Mouse (Mus musculus) telencephalon, adult 2 months (tissue): ENCODE measurements around the gene Cnbd2.

Source experiments
- DNase-seq: peaks from one replicate; pipeline ENCODE4 v3.0.0-alpha.2; 2011; ENCODE audit warnings: low read depth, low spot score

Gene Cnbd2

DNA sequence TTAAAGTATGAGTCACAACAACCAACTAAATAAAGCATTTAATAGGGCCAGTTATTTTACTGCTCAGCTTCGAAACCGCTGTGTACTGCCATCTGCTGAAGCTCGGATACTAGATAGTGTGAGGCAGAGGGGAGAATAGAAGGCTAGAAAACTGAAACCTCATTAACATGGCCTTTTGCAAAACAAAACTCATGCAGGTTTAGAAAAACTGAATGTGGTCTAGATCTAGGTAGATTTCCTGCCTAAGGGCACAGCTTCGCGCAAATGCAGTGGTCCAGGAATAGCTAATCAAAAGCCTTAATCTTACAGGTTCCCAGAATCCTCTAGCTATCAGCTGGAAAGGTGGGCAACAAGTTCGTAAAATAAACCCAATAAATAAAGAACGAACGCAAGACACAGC, 658 bp upstream of the Cnbd2 start:
- no peak for DNase-seq

- no peak for DNase-seq
These were observed 233 bp upstream of the Cnbd2 start for GRCm38 (mm10) chr2:156311841-156312291.

GRCm38 (mm10) chr2:156313153-156313552, 1.1 kb downstream of the Cnbd2 start:
- no peak for DNase-seq

DNA sequence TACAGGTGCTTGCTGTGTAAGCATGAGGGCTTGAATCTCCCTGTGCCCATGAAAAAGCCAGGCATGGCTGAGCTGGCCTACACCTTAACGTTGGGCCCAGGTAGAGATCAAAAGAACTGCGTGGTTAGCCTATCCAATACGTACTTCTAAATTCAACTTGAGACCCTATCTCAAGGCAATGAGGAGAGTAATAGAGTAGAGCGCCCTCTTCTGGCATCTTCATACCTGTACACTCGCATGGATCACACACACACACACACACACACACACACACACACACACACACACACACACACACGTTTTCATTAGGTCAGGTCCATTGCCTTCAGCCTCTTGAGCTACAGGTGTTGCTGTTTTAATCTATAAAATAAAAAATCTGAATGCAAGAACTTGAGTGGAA, 2.7 kb downstream of the Cnbd2 start:
- DNase-seq, result no peak

- DNase-seq, result no peak
These were observed 6.4 kb downstream of the Cnbd2 start for GRCm38 (mm10) chr2:156318491-156318890.

DNA sequence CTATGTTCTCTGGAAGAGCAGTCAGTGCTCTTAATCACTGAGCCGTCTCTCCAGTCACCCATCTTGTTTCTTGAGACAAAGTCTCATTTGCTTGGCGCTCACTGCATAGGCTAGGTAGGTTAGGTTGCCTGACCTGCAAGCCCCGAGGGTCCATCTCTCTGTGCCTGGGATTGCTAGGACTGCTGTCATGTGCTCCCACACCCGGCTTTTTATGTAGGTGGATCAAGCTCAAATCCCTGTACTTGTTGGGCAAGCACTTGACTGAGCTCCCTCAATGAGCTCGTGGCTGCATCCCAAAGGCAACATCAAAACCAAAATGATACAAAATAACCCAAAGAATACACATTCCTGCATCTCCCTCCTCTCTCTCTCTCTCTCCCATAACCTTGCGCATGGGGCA, 9.4 kb downstream of the Cnbd2 start:
- DNase-seq, result no peak

- peak; percentile 74 for DNase-seq
These were observed 12.1 kb downstream of the Cnbd2 start for GRCm38 (mm10) chr2:156324116-156324588.

GRCm38 (mm10) chr2:156324681-156325080, 12.6 kb downstream of the Cnbd2 start:
- no peak for DNase-seq

DNA sequence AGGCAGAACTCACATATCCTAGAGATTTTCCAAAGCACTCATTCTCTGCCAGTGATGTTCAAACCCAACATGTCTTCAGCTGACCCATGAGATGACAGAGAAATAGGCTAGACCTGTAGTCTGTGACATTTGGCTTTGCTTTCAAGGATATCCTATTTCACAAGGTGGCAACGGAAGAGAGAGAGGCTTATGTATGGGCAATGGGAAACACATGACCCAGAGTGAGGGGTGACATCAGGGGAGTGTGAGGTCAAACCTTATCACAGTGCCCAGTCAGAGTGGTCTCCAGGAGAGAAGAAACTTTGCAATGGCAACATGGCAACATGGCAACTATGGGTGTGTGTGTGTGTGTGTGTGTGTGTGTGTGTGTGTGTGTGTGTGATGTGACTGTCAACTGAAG, 18.6 kb downstream of the Cnbd2 start:
- no peak for DNase-seq

GRCm38 (mm10) chr2:156331446-156331965, 19.4 kb downstream of the Cnbd2 start:
- no peak for DNase-seq

DNA sequence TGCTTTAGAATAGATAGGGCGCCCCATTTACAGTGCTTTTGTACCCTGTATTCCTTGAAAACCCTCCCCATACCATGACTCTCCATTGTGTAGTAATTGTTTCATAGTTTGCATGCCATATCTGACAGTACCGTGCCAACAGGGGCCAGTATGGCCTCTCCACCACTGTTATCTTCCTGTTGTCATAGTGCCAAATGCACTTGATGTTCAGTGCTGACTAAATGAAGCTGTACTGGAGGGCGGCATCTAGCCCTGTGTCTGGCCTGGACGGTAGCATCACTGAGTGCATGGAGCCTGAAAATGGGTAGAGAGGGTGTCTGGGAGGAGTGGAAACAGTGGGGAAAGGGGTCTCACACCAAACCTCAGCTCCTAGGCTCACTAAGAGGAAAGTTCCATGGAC, 28.0 kb downstream of the Cnbd2 start:
- DNase-seq, result no peak

- no peak for DNase-seq
These were observed 32.9 kb downstream of the Cnbd2 start for GRCm38 (mm10) chr2:156344775-156345532.

GRCm38 (mm10) chr2:156348812-156349211, 36.7 kb downstream of the Cnbd2 start:
- DNase-seq, result no peak

DNA sequence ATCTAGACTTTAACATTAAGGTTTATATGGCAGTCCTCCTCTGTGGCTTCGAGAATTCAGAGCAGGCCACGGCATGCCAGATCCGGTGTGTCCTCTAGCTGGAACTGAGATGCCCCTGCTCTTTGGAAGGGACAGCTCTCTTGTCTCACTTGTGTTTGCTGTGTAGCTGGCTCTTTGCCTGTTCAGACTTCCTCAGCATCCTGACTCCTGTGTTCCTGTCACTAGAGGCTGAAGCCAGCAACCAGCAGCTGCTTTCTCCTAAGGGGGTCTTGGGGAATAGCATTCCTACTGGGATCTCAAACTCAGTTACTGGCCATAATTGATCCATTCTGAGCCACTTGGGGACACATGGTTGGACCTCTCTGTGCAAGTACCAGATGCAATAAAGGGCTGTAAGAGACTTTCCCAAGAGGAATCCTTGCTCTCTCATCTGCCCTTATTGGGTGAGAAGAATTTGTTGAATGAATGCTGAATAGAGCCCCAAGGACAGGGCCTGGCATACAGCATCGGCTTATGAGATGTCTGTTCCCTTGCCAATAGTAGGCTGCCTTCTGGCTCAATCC, 37.3 kb downstream of the Cnbd2 start:
- no peak for DNase-seq

DNA sequence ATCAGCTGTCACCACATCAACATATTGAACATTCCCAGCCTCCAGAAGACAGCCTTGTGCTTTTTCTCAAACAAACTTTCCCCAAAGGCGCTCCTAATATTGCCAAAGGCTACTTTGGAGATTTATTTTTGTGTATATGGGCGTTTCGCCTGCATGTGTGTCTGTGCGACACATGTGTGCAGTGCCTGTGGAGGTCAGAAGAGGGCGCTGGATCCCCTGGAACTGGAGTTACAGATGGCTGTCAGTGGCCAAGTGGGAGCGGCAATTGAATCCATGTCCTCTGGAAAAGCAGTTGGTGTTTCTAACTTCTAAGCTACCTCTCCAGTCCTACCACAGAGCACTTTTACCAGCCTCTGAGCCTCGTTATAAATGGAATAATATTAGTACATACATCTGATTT, 39.1 kb downstream of the Cnbd2 start:
- no peak for DNase-seq

DNA sequence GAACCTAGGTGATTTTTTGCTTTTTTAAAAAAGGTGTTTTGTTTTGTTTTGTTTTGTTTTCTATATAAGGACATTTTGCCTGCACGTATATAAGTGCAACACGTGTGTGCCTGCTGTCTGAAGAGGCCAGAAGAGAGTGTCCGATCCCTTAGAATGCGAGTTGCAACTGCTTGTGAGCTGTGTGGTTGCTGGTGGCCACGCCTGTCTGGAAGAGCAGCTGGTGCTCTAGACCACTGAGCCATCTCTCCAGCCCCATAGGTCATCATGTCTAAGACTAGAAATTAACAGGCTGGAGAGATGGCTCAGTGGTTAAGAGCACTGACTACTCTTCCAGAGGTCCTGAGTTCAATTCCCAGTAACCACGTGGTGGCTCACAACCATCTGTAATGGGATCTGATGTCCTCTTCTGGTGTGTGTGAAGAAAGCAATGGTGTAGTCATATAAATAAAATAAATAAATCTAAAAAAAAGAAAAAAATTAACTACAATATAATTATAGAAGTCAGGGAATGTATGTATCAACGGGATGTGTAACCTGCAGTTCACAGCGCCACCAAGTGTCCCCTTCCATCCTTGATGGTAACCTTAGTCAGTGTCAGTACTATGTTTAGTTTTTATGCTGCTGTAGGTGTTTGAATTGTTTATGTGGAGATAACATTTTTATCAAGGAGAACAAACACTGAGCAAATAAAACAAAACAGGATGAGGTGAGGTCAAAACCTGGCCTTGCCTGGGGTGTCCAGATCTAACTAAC, 40.5 kb downstream of the Cnbd2 start:
- DNase-seq, result no peak

- no peak for DNase-seq
These were observed 41.2 kb downstream of the Cnbd2 start for GRCm38 (mm10) chr2:156353265-156353692.

GRCm38 (mm10) chr2:156356031-156356430, 43.9 kb downstream of the Cnbd2 start:
- DNase-seq, result no peak

DNA sequence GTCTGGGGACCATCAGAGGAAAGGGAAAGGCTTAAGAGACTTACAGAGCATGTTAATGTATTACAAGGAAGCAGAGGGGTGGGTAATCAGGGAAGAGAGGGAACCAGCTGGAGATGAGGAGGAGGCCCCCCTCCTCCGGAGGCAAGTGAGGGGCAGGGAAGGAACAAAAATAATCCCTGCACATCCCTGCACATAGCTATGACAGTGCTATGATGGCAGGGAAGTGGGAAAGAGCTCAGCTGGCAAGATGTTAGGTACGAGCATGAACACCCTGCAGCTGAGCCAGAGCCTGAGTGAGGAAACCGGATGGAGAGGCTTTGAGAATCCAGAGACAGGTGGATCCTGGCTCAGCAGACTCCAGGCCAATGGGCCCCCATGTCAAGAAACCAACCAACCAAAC, 56.4 kb downstream of the Cnbd2 start:
- DNase-seq, result peak; percentile 47

- no peak for DNase-seq
These were observed 58.8 kb downstream of the Cnbd2 start for GRCm38 (mm10) chr2:156370896-156371295.

- DNase-seq, result no peak
These were observed 64.9 kb downstream of the Cnbd2 start for GRCm38 (mm10) chr2:156376956-156377355.

GRCm38 (mm10) chr2:156379929-156380328, 67.8 kb downstream of the Cnbd2 start:
- peak; percentile 69 for DNase-seq
